Comparison of ENCODE assay signal across 15 mouse cellular contexts in the genomic region with DNA sequence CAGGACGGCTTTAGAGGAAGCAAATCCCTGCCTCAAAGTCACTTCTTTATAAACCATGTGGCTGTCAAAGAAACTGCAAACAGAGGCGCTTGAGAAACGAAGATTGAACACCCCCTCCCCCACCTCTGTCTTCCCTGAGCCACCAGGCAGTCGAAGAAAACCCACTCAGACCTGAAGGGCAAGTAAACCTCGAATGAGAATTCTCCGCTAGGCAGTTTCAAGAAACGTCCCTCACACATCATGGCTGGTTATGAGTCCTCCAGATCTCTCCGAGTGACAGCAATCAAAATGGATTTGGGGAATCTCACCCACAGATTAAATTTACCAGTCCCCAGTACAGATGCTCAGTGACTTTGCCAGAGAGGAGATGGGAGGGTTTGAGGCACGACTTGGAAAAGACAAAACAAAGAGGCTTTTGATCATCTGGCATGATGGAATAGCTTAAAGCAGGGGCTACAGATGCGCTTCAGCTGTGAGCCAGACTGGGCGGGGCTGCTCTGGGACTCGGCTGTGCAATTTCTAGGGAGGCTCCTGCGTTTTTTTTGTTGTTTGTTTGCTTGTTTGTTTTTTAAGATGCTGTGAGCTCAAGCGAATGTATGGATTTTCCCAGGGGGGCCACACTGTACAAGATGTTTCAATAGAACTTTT.
A peak's percentile ranks its signal among the peaks of the same experiment; 100 is the strongest.
DNase-seq lines count a peak whose midpoint lies in the region; ATAC-seq and TF ChIP-seq lines count a peak whose summit lies in the region.
"Had no signal": no experiment of that assay in that cellular context is flagged by ENCODE, and none has a peak within 500 bp of the region (broad histone marks: within the 10 kb centered on the region; RNA-seq: fewer than 3 reads in every experiment).

No protein-coding gene starts in this region.

- 29% methylated on average over 14 of the region's 14 CpGs for WGBS in lung, embryonic 15.5 days
- 18% methylated on average over 14 of the region's 14 CpGs for WGBS in embryonic facial prominence, embryonic 14.5 days
- 31% methylated on average over 14 of the region's 14 CpGs for WGBS in hindbrain, postnatal 0 days

- no peak overlapping the region for H3K4me2 ChIP-seq in lung, embryonic 15.5 days
- H3K4me2 ChIP-seq in embryonic facial prominence, embryonic 14.5 days (ENCODE audit: low read depth, low read length): peak overlapping the region; percentile 13; the same call in 1 of the 2 replicates
- no peak overlapping the region for H3K4me2 ChIP-seq in hindbrain, postnatal 0 days (ENCODE audit: low read depth, low read length)
- H3K4me2 ChIP-seq: liver, embryonic 12.5 days; stomach, embryonic 15.5 days had no signal

- no peak for TF ChIP-seq CTCF in hindbrain, postnatal 0 days (IDR thresholded peaks at IDR 0.05; ENCODE audit: low read depth)

- H3K4me1 ChIP-seq in lung, embryonic 15.5 days: no peaks in the 10 kb centered on the region
- H3K4me1 ChIP-seq in embryonic facial prominence, embryonic 14.5 days (ENCODE audit: control insufficient read depth, insufficient read depth, low read length): peaks cover 3% of the 10 kb centered on the region; the same call in 1 of the 2 replicates
- H3K4me1 ChIP-seq in hindbrain, postnatal 0 days (ENCODE audit: insufficient read depth, low read length): 0 out of 2 replicates have a peak, but pooled peaks cover 4% of the 10 kb centered on the region
- H3K4me1 ChIP-seq: liver, embryonic 12.5 days; stomach, embryonic 15.5 days had no signal

- no peak overlapping the region for H3K4me3 ChIP-seq in lung, embryonic 15.5 days
- no peak overlapping the region for H3K4me3 ChIP-seq in embryonic facial prominence, embryonic 14.5 days (ENCODE audit: low read depth, low read length)
- no peak overlapping the region for H3K4me3 ChIP-seq in hindbrain, postnatal 0 days (ENCODE audit: low read length)
- H3K4me3 ChIP-seq: erythroblast, embryonic 14.5 days; liver, embryonic 12.5 days; stomach, embryonic 15.5 days had no signal

- no peaks in the 10 kb centered on the region for H3K36me3 ChIP-seq in lung, embryonic 15.5 days
- no peaks in the 10 kb centered on the region for H3K36me3 ChIP-seq in embryonic facial prominence, embryonic 14.5 days (ENCODE audit: control insufficient read depth, insufficient read depth, low read length)
- no peaks in the 10 kb centered on the region for H3K36me3 ChIP-seq in hindbrain, postnatal 0 days (ENCODE audit: insufficient read depth, low read length)
- H3K36me3 ChIP-seq: liver, embryonic 12.5 days; stomach, embryonic 15.5 days had no signal

- H3K27ac ChIP-seq in lung, embryonic 15.5 days: no peak overlapping the region
- 0 out of 2 replicates have a peak overlapping the region, but pooled peaks have one; percentile 6 for H3K27ac ChIP-seq in embryonic facial prominence, embryonic 14.5 days (replicated peaks; ENCODE audit: low read depth, low read length)
- no peak overlapping the region for H3K27ac ChIP-seq in hindbrain, postnatal 0 days
- H3K27ac ChIP-seq: liver, embryonic 12.5 days; stomach, embryonic 15.5 days had no signal

- DNase-seq in lung, postnatal 4 days: no peak
- peak; percentile 71 for DNase-seq in embryonic facial prominence, embryonic 14.5 days (ENCODE audit: low spot score)
- peak; percentile 50 for DNase-seq in hindbrain, postnatal 0 days (ENCODE audit: low spot score)
- DNase-seq in gastrocnemius, postnatal 25 days: no peak
- DNase-seq in right cerebral cortex, adult 2 months (ENCODE audit: low spot score in 2 of 2): no peak
- DNase-seq in urinary bladder, adult 2 months (ENCODE audit: low spot score): no peak
- DNase-seq: cerebellum, adult 9-10 months; gastrocnemius, postnatal 10 days; kidney, adult 11 months; thymus, postnatal 36 days had no signal

- no peak overlapping the region for H3K9ac ChIP-seq in lung, embryonic 15.5 days
- no peak overlapping the region for H3K9ac ChIP-seq in embryonic facial prominence, embryonic 14.5 days (ENCODE audit: low read depth, low read length)
- H3K9ac ChIP-seq in hindbrain, postnatal 0 days (replicated peaks; ENCODE audit: low read length): no peak overlapping the region
- H3K9ac ChIP-seq: liver, embryonic 12.5 days; stomach, embryonic 15.5 days had no signal

- ATAC-seq in lung, embryonic 15.5 days (ENCODE audit: borderline replicate concordance, extremely low read depth, low FRiP score, low TSS enrichment): peak; percentile 32; the same call in 1 of the 2 replicates
- ATAC-seq in embryonic facial prominence, embryonic 14.5 days (ENCODE audit: low read depth): peak; percentile 79; the same call in 1 of the 2 replicates
- ATAC-seq in hindbrain, postnatal 0 days: peak; percentile 68
- ATAC-seq: CD4-positive, CD25-positive, alpha-beta regulatory T cell, adult 4 months; liver, embryonic 12.5 days had no signal

- H3K27me3 ChIP-seq in lung, embryonic 15.5 days: no peaks in the 10 kb centered on the region
- no peaks in the 10 kb centered on the region for H3K27me3 ChIP-seq in embryonic facial prominence, embryonic 14.5 days (replicated peaks; ENCODE audit: control insufficient read depth, insufficient read depth, low read length)
- H3K27me3 ChIP-seq in hindbrain, postnatal 0 days (ENCODE audit: insufficient read depth, low read length): no peaks in the 10 kb centered on the region
- H3K27me3 ChIP-seq: liver, embryonic 12.5 days; stomach, embryonic 15.5 days had no signal

- H3K9me3 ChIP-seq in lung, embryonic 15.5 days: no peaks in the 10 kb centered on the region
- H3K9me3 ChIP-seq in embryonic facial prominence, embryonic 14.5 days (ENCODE audit: control insufficient read depth, low read length): no peaks in the 10 kb centered on the region
- H3K9me3 ChIP-seq in hindbrain, postnatal 0 days (ENCODE audit: low read length): no peaks in the 10 kb centered on the region
- H3K9me3 ChIP-seq: liver, embryonic 12.5 days; stomach, embryonic 15.5 days had no signal

Comparison
In these comparisons a context has a peak if more than half of its experiments do, and no peak if none do; other contexts are left out.
1. DNase-seq: peak in embryonic facial prominence, embryonic 14.5 days (single experiment) and hindbrain, postnatal 0 days (single experiment); none in lung, postnatal 4 days (0 of 2), gastrocnemius, postnatal 25 days (single experiment), right cerebral cortex, adult 2 months (0 of 2) and urinary bladder, adult 2 months (single experiment).
2. Peak in every context shown above with its lines, with median percentiles within 50 percentile points of each other: ATAC-seq.